Mouse (Mus musculus) hindbrain, postnatal 0 days (tissue): ENCODE measurements around the gene Ptpn3. TPM values are rescaled to one million over a fixed set of nuclear protein-coding genes. Genes with fewer than 3 reads are reported as not detected.

Experiments used
- ATAC-seq: fragments of 200-750 bp; cut with Nextera tagmentation; 2 replicates; pipeline ENCODE4 v1.8.0; 2017; ENCODE audit warnings: mild to moderate bottlenecking, moderate TSS enrichment, moderate library complexity
- DNase-seq: peaks from one replicate; pipeline ENCODE4 v3.0.0-alpha.2; 2015; ENCODE audit warnings: low spot score
- H3K27ac ChIP-seq: fragments of 300-500 bp; sonication (generic); 2 replicates; pipeline ENCODE4 v1.5.1; 2014; ENCODE audit warnings: mild to moderate bottlenecking
- H3K27me3 ChIP-seq: fragments of 300-500 bp; sonication (generic); 2 replicates; pipeline ENCODE4 v1.6.1; 2014; ENCODE audit warnings: low read length, mixed read lengths; ENCODE audit not compliant: insufficient read depth
- H3K36me3 ChIP-seq: fragments of 300-500 bp; sonication (generic); 2 replicates; pipeline ENCODE4 v1.6.1; 2014; ENCODE audit warnings: low read length, mixed read lengths; ENCODE audit not compliant: insufficient read depth
- H3K4me1 ChIP-seq: fragments of 300-500 bp; sonication (generic); 2 replicates; pipeline ENCODE4 v1.6.1; 2014; ENCODE audit warnings: antibody characterized with exemption, low read length, mixed read lengths; ENCODE audit not compliant: insufficient read depth
- H3K4me2 ChIP-seq: fragments of 300-500 bp; sonication (generic); 2 replicates; pipeline ENCODE4 v1.6.1; 2014; ENCODE audit warnings: low read depth, mild to moderate bottlenecking, low read length, moderate library complexity, mixed read lengths
- H3K4me3 ChIP-seq: fragments of 300-500 bp; sonication (generic); 2 replicates; pipeline ENCODE4 v1.5.1; 2014; ENCODE audit warnings: low read length
- H3K9ac ChIP-seq: fragments of 300-500 bp; sonication (generic); replicated peaks from 2 replicates; pipeline ENCODE4 v1.6.1; 2014; ENCODE audit warnings: mild to moderate bottlenecking, low read length, moderate library complexity, mixed read lengths
- H3K9me3 ChIP-seq: fragments of 300-500 bp; sonication (generic); 2 replicates; pipeline ENCODE4 v1.6.1; 2016; ENCODE audit warnings: low read length, mixed read lengths
- CTCF ChIP-seq: IDR thresholded peaks from 2 replicates; pipeline ENCODE4 v1.5.1; 2016; ENCODE audit warnings: antibody characterized with exemption, control low read depth, low read depth
- WGBS: fragments of 180-500 bp; shearing (Covaris S2); extraction: QIAGEN DNeasy Blood & Tissue Kit; methylation state at CpG from one replicate; pipeline ENCODE4 v1.1.7; 2014; 5-methylcytosine and 5-hydroxymethylcytosine counted together
- polyA plus RNA-seq: library from polyadenylated mRNA; unstranded; fragments of >200 nt; fragmentation: Nextera tagmentation; extraction: Ambion mirVana; gene quantifications from 2 replicates; pipeline ENCODE4 v1.2.1, GENCODE M21; 2015
- total RNA-seq: library from RNA; depleted of rRNA; stranded (reverse); fragments of >200 nt; gene quantifications from 2 replicates; pipeline ENCODE4 v1.2.3, GENCODE M21; 2014

Ptpn3 gene
- total and polyA plus RNA-seq, 2 experiments from 2014 or later = 3.2 to 3.4 TPM

- Histone ChIP-seq H3K27ac (no peak overlapping the region), H3K36me3 (no peaks in the 10 kb centered on the region), H3K9me3 (no peaks in the 10 kb centered on the region), H3K4me2 (no peak overlapping the region), H3K9ac (no peak overlapping the region), H3K4me1 (no peaks in the 10 kb centered on the region), H3K27me3 (no peaks in the 10 kb centered on the region), H3K4me3 (no peak overlapping the region)
- DNase-seq (no peak), ATAC-seq (no peak)
- WGBS = 58% methylated on average over 9 of the region's 9 CpGs
- TF ChIP-seq CTCF = no peak
Measured at GRCm38 (mm10) chr4:57214852-57215251, 86.8 kb downstream of the Ptpn3 start.

- Histone ChIP-seq H3K4me2 (no peak overlapping the region), H3K4me1 (no peaks in the 10 kb centered on the region), H3K36me3 (no peaks in the 10 kb centered on the region), H3K9ac (no peak overlapping the region), H3K27me3 (no peaks in the 10 kb centered on the region), H3K27ac (no peak overlapping the region), H3K4me3 (no peak overlapping the region), H3K9me3 (no peaks in the 10 kb centered on the region)
- 57% methylated on average over 3 of the region's 3 CpGs for WGBS
- no peak for TF ChIP-seq CTCF
- ATAC-seq (no peak), DNase-seq (no peak)
Measured at GRCm38 (mm10) chr4:57214114-57214513, 87.5 kb downstream of the Ptpn3 start.

- no peak overlapping the region for H3K4me2 ChIP-seq
- WGBS = 80% methylated on average over 2 of the region's 2 CpGs
- no peak for TF ChIP-seq CTCF
- H3K27ac ChIP-seq = no peak overlapping the region
- no peaks in the 10 kb centered on the region for H3K9me3 ChIP-seq
- H3K36me3 ChIP-seq = no peaks in the 10 kb centered on the region
- H3K4me3 ChIP-seq = no peak overlapping the region
- no peaks in the 10 kb centered on the region for H3K4me1 ChIP-seq
- no peak for DNase-seq
- no peak for ATAC-seq
- no peaks in the 10 kb centered on the region for H3K27me3 ChIP-seq
- H3K9ac ChIP-seq = no peak overlapping the region
Measured at GRCm38 (mm10) chr4:57211706-57212105, 89.9 kb downstream of the Ptpn3 start.

- no peak overlapping the region for H3K27ac ChIP-seq
- no peak for TF ChIP-seq CTCF
- no peak overlapping the region for H3K4me2 ChIP-seq
- no peak for ATAC-seq
- H3K4me3 ChIP-seq = no peak overlapping the region
- H3K27me3 ChIP-seq = no peaks in the 10 kb centered on the region
- WGBS = 72% methylated on average over 8 of the region's 8 CpGs
- DNase-seq = no peak
- H3K9ac ChIP-seq = no peak overlapping the region
- no peaks in the 10 kb centered on the region for H3K4me1 ChIP-seq
- H3K9me3 ChIP-seq = no peaks in the 10 kb centered on the region
- no peaks in the 10 kb centered on the region for H3K36me3 ChIP-seq
Measured at GRCm38 (mm10) chr4:57205908-57206307, 95.7 kb downstream of the Ptpn3 start.

GRCm38 (mm10) chr4:57204780-57205179 lies 96.9 kb downstream of the Ptpn3 start:
- Histone ChIP-seq H3K9me3 (no peaks in the 10 kb centered on the region), H3K27ac (no peak overlapping the region), H3K4me3 (no peak overlapping the region), H3K4me1 (no peaks in the 10 kb centered on the region), H3K27me3 (no peaks in the 10 kb centered on the region), H3K4me2 (no peak overlapping the region), H3K36me3 (no peaks in the 10 kb centered on the region; the same call in 1 of the 2 replicates), H3K9ac (no peak overlapping the region)
- no peak for TF ChIP-seq CTCF
- DNase-seq = peak; percentile 70
- ATAC-seq = no peak
- 60% methylated on average over 11 of the region's 11 CpGs for WGBS

- no peak overlapping the region for H3K27ac ChIP-seq
- no peak overlapping the region for H3K4me3 ChIP-seq
- DNase-seq = peak; percentile 40
- no peaks in the 10 kb centered on the region for H3K27me3 ChIP-seq
- H3K4me1 ChIP-seq = no peaks in the 10 kb centered on the region
- H3K36me3 ChIP-seq = no peaks in the 10 kb centered on the region; the same call in 1 of the 2 replicates
- no peak overlapping the region for H3K9ac ChIP-seq
- 0 out of 2 replicates have a peak, but pooled peaks cover 2% of the 10 kb centered on the region for H3K9me3 ChIP-seq
- no peak for ATAC-seq
- 75% methylated on average over 10 of the region's 10 CpGs for WGBS
- no peak overlapping the region for H3K4me2 ChIP-seq
- TF ChIP-seq CTCF = no peak; the same call in 1 of the 2 replicates
Measured at GRCm38 (mm10) chr4:57202660-57203361, 98.8 kb downstream of the Ptpn3 start.

- no peaks in the 10 kb centered on the region for H3K4me1 ChIP-seq
- H3K9me3 ChIP-seq = 0 out of 2 replicates have a peak, but pooled peaks cover 2% of the 10 kb centered on the region
- H3K27ac ChIP-seq = no peak overlapping the region
- no peaks in the 10 kb centered on the region; the same call in 1 of the 2 replicates for H3K36me3 ChIP-seq
- H3K4me2 ChIP-seq = no peak overlapping the region
- WGBS = 68% methylated on average over 7 of the region's 7 CpGs
- DNase-seq (no peak), ATAC-seq (no peak)
- TF ChIP-seq CTCF = no peak
- no peaks in the 10 kb centered on the region for H3K27me3 ChIP-seq
- H3K9ac ChIP-seq = no peak overlapping the region
- H3K4me3 ChIP-seq = no peak overlapping the region
Measured at GRCm38 (mm10) chr4:57202132-57202531, 99.5 kb downstream of the Ptpn3 start.
